9 mouse cellular contexts compared by ENCODE assay signal in the genomic region with DNA sequence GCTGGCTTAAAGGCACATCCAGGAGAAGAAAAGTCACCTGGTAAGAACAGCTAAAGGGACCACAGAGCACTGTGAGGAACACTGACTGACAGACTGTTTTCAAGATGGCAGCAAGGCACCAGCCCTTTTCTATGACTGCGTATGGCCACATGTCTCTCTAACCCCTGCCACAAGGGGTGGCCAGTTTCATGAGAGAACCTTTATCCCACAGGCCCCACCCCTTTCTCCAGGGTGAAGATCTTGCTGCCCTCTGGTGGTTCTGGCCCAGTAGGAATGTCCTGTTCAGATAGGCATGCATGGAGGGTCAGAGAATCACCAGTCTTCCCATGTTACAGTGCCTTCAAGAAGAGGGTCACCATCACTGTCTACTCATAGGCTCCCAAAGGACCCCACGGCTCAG. TPM values are rescaled to one million over a fixed set of nuclear protein-coding genes. Genes with fewer than 3 reads are reported as not detected.
DNase-seq lines count a peak whose midpoint lies in the region; TF ChIP-seq lines count a peak whose summit lies in the region.
"Had no signal": no experiment of that assay in that cellular context is flagged by ENCODE, and none has a peak within 500 bp of the region (broad histone marks: within the 10 kb centered on the region; RNA-seq: fewer than 3 reads in every experiment).

No protein-coding gene starts in this region.

- no peak overlapping the region for H3K27ac ChIP-seq in ES-Bruce4 (ENCODE audit: insufficient read depth, low read length)
- H3K27ac ChIP-seq: limb, embryonic 15.5 days had no signal

- H3K4me1 ChIP-seq in ES-Bruce4 (ENCODE audit: control insufficient read depth, insufficient read depth, low read length), result no peaks in the 10 kb centered on the region
- no peaks in the 10 kb centered on the region for H3K4me1 ChIP-seq in lung, adult 2 months (ENCODE audit: control insufficient read depth, insufficient read depth, low read length)
- H3K4me1 ChIP-seq: limb, embryonic 15.5 days had no signal

- 61% methylated on average over 2 of the region's 2 CpGs for WGBS in lung, adult 2 months

- no peak for TF ChIP-seq POLR2A in ES-Bruce4 (IDR thresholded peaks at IDR 0.05; ENCODE audit: insufficient read depth, low read length)
- no peak for TF ChIP-seq POLR2A in lung, adult 2 months (IDR thresholded peaks at IDR 0.05; ENCODE audit: borderline replicate concordance, extremely low read depth, low read depth, low read length)

- H3K4me3 ChIP-seq in ES-Bruce4 (ENCODE audit: low read depth, low read length), result no peak overlapping the region
- no peak overlapping the region for H3K4me3 ChIP-seq in lung, adult 2 months (replicated peaks; ENCODE audit: extremely low read depth, low read depth, low read length)
- H3K4me3 ChIP-seq: limb, embryonic 15.5 days had no signal

- H3K27me3 ChIP-seq in ES-Bruce4 (ENCODE audit: control insufficient read depth, insufficient read depth, low read length, poor library complexity, severe bottlenecking), result no peaks in the 10 kb centered on the region
- H3K27me3 ChIP-seq: limb, embryonic 15.5 days had no signal

- no peaks in the 10 kb centered on the region for H3K9me3 ChIP-seq in ES-Bruce4 (replicated peaks; ENCODE audit: control insufficient read depth, insufficient read depth, low read length, poor library complexity, severe bottlenecking)
- H3K9me3 ChIP-seq: limb, embryonic 15.5 days had no signal

- no peak for TF ChIP-seq EP300 in ES-Bruce4 (IDR thresholded peaks at IDR 0.05; ENCODE audit: insufficient read depth, low read depth, low read length)

- TF ChIP-seq CTCF in ES-Bruce4 (IDR thresholded peaks at IDR 0.05; ENCODE audit: low read depth, low read length), result peak; percentile 21
- TF ChIP-seq CTCF in lung, adult 2 months (IDR thresholded peaks at IDR 0.05; ENCODE audit: insufficient read depth, low read length), result peak; percentile 42; the same call in 1 of the 2 replicates

- H3K36me3 ChIP-seq in ES-Bruce4 (ENCODE audit: control insufficient read depth, insufficient read depth, low read length, poor library complexity, severe bottlenecking), result no peaks in the 10 kb centered on the region
- H3K36me3 ChIP-seq: limb, embryonic 15.5 days had no signal

- intact Hi-C loops in gastrocnemius, postnatal 14 days (cut with DNase I; ENCODE audit: low total_unique reads), result no loop called here

- H3K9ac ChIP-seq in ES-Bruce4 (ENCODE audit: low read depth, poor library complexity, severe bottlenecking), result no peak overlapping the region
- H3K9ac ChIP-seq: limb, embryonic 15.5 days had no signal

- DNase-seq in gastrocnemius, postnatal 14 days, result peak; percentile 37
- DNase-seq in gastrocnemius, postnatal 4 days (ENCODE audit: low spot score in 2 of 2), result no peak
- peak; percentile 15 for DNase-seq in c-Kit-positive CD71-positive TER-119-negative erythroid progenitor cells, embryonic 14.5 days (ENCODE audit: low read depth)
- DNase-seq in lung, adult 2 months, result peak; percentile 36
- DNase-seq in layer of hippocampus, adult 9-10 months (ENCODE audit: low spot score), result no peak
- DNase-seq in testis, postnatal 10 days (ENCODE audit: low spot score), result no peak
- DNase-seq in cerebellum, adult 8-10 months, result no peak

RNA-seq across cellular contexts. Expression of a gene that starts 10.1 kb away (rescaled TPM):
- under 1 TPM; 0.11 to 0.16 TPM for total RNA-seq in gastrocnemius, postnatal 14 days (2021)
- under 1 TPM; 0.31 to 0.52 TPM for total RNA-seq in gastrocnemius, postnatal 4 days (2021)
- polyA plus RNA-seq in ES-Bruce4 (2011; ENCODE audit: insufficient read depth, insufficient read length, low read depth, missing spikeins), result not detected in 2 replicates
- 0.09 and 0.55 TPM in 2 replicates for polyA plus RNA-seq in lung, adult 2 months (2012; rRNA removed)

RNA-seq across cellular contexts. Expression of a gene that starts 24.7 kb away (rescaled TPM):
- total RNA-seq in gastrocnemius, postnatal 14 days (2021), result 1 to 10 TPM; 1.3 to 1.7 TPM
- total RNA-seq in gastrocnemius, postnatal 4 days (2021), result 1 to 10 TPM; 1.7 to 2.1 TPM
- 0.93 and 0.94 TPM in 2 replicates for polyA plus RNA-seq in ES-Bruce4 (2011; ENCODE audit: insufficient read depth, insufficient read length, low read depth, missing spikeins)
- polyA plus RNA-seq in lung, adult 2 months (2012; rRNA removed), result 3.7 and 4.4 TPM in 2 replicates

RNA-seq across cellular contexts. Expression of a gene that starts 25.1 kb away (rescaled TPM):
- total RNA-seq in gastrocnemius, postnatal 14 days (2021), result 1 to 10 TPM; 8.3 to 8.8 TPM
- 10 to 100 TPM; 13.8 to 14.0 TPM for total RNA-seq in gastrocnemius, postnatal 4 days (2021)
- 15.3 and 15.4 TPM in 2 replicates for polyA plus RNA-seq in ES-Bruce4 (2011; ENCODE audit: insufficient read depth, insufficient read length, low read depth, missing spikeins)
- 14.2 and 17.2 TPM in 2 replicates for polyA plus RNA-seq in lung, adult 2 months (2012; rRNA removed)

RNA-seq across cellular contexts. Expression of a gene that starts 43.2 kb away (rescaled TPM):
- under 1 TPM; 0.04 to 0.06 TPM for total RNA-seq in gastrocnemius, postnatal 14 days (2021)
- total RNA-seq in gastrocnemius, postnatal 4 days (2021), result under 1 TPM in 1 of 2 experiments, not detected in 1; 0.05 TPM
- polyA plus RNA-seq in ES-Bruce4 (2011; ENCODE audit: insufficient read depth, insufficient read length, low read depth, missing spikeins), result 0.11 TPM in 1 of 2 replicates, not detected in the other
- 0.14 and 0.49 TPM in 2 replicates for polyA plus RNA-seq in lung, adult 2 months (2012; rRNA removed)

RNA-seq across cellular contexts. Expression of a gene that starts 47.1 kb away (rescaled TPM):
- 10 to 100 TPM; 18.9 to 21.7 TPM for total RNA-seq in gastrocnemius, postnatal 14 days (2021)
- total RNA-seq in gastrocnemius, postnatal 4 days (2021), result 10 to 100 TPM; 52.8 to 57.5 TPM
- 36.2 and 37.1 TPM in 2 replicates for polyA plus RNA-seq in ES-Bruce4 (2011; ENCODE audit: insufficient read depth, insufficient read length, low read depth, missing spikeins)
- 109 and 123 TPM in 2 replicates for polyA plus RNA-seq in lung, adult 2 months (2012; rRNA removed)

Comparison
In these comparisons a context has a peak if more than half of its experiments do, and no peak if none do; other contexts are left out.
1. DNase-seq: peak in gastrocnemius, postnatal 14 days (single experiment), c-Kit-positive CD71-positive TER-119-negative erythroid progenitor cells, embryonic 14.5 days (single experiment) and lung, adult 2 months (single experiment); none in gastrocnemius, postnatal 4 days (0 of 2), layer of hippocampus, adult 9-10 months (single experiment), testis, postnatal 10 days (single experiment) and cerebellum, adult 8-10 months (single experiment).